ENCODE assay signal across 1 mouse cellular context in the genomic region with DNA sequence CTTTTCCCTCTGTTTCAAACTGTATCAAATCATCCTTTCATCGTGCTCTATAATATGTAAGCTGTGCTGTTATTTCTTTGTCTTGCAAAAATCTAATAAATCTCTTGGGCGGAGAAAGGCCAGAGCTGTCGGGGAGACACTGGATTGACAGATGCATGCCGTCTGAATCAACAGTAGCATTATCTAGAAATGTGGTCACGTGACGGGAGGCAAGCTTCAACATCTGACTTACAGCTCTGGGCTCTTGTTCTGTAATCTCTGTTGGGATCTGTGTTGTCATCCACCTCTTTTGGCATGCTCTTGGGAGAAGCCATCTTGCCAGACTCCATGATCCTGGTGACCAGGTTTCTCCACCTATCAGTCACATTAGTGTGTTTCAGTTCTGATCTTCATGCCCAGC.
TF ChIP-seq lines count a peak whose summit lies in the region.

No protein-coding gene starts in this region.

TF ChIP-seq in MEL, 35 proteins besides CTCF, POLR2A, EP300 and RAD21 (continued from another document):
- no peak for TF ChIP-seq SMC3 (IDR thresholded peaks at IDR 0.05; ENCODE audit: low read depth, low read length)
- no peak for TF ChIP-seq GABPA (IDR thresholded peaks at IDR 0.05; ENCODE audit: low read depth, low read length)
- TF ChIP-seq ZKSCAN1 (IDR thresholded peaks at IDR 0.05; ENCODE audit: low read depth, low read length), result no peak
- TF ChIP-seq ELF1 (IDR thresholded peaks at IDR 0.05; ENCODE audit: low read depth, low read length), result no peak
- peak; percentile 90 for TF ChIP-seq USF1 (IDR thresholded peaks at IDR 0.05; ENCODE audit: low read depth, low read length)
- peak; percentile 18; the same call in 1 of the 2 replicates for TF ChIP-seq BHLHE40 (IDR thresholded peaks at IDR 0.05; ENCODE audit: borderline replicate concordance, low read depth, low read length)
- no peak for TF ChIP-seq JUND (IDR thresholded peaks at IDR 0.05; ENCODE audit: low read depth, low read length)
- TF ChIP-seq CHD2 (IDR thresholded peaks at IDR 0.05; ENCODE audit: low read length), result no peak
- TF ChIP-seq HCFC1 (IDR thresholded peaks at IDR 0.05; ENCODE audit: low read depth, low read length), result no peak
- TF ChIP-seq USF2 (IDR thresholded peaks at IDR 0.05; ENCODE audit: borderline replicate concordance in 1 of 2, insufficient read depth in 1 of 2, low read depth in 1 of 2, low read length in 2 of 2), result peak in 1 of 2 experiments; percentile 52; a peak in 1 of 4 replicates
- no peak for TF ChIP-seq NRF1 (IDR thresholded peaks at IDR 0.05; ENCODE audit: insufficient read depth, low read depth, low read length, poor library complexity, severe bottlenecking)
- no peak for TF ChIP-seq ZMIZ1 (IDR thresholded peaks at IDR 0.05; ENCODE audit: low read depth, low read length)
TF ChIP-seq in MEL: peak in this region for 4.
